Mouse (Mus musculus) thymus, adult 2 months (tissue): ENCODE data around the gene Lman1l. TPM values are rescaled to one million over a fixed set of nuclear protein-coding genes. Genes with fewer than 3 reads are reported as not detected.

Experiments
- DNase-seq: peaks from one replicate; pipeline ENCODE4 v3.0.0; 2021
- H3K27ac ChIP-seq: fragments of 200-500 bp; 2 replicates; pipeline ENCODE4 v1.5.1; 2012; ENCODE audit warnings: low read length, control low read depth; ENCODE audit not compliant: control insufficient read depth, insufficient read depth
- H3K27me3 ChIP-seq: fragments of 200-500 bp; 2 replicates; pipeline ENCODE4 v1.6.1; 2012; ENCODE audit warnings: mild to moderate bottlenecking, low read length, moderate library complexity, mixed read lengths; ENCODE audit not compliant: control insufficient read depth, insufficient read depth
- H3K36me3 ChIP-seq: fragments of 200-500 bp; 2 replicates; pipeline ENCODE4 v1.6.1; 2012; ENCODE audit warnings: mild to moderate bottlenecking, low read length, moderate library complexity; ENCODE audit not compliant: control insufficient read depth, insufficient read depth
- H3K4me1 ChIP-seq: fragments of 200-500 bp; replicated peaks from 2 replicates; pipeline ENCODE4 v1.6.1; 2012; ENCODE audit warnings: low read length; ENCODE audit not compliant: control insufficient read depth, insufficient read depth
- H3K4me3 ChIP-seq: fragments of 200-500 bp; 2 replicates; pipeline ENCODE4 v1.5.1; 2012; ENCODE audit warnings: mild to moderate bottlenecking, low read length, control low read depth, moderate library complexity; ENCODE audit not compliant: control insufficient read depth, insufficient read depth
- CTCF ChIP-seq: fragments of 200-500 bp; IDR thresholded peaks from 2 replicates; pipeline ENCODE4 v1.5.1; 2012; ENCODE audit warnings: mild to moderate bottlenecking, control low read depth, low read length, moderate library complexity, borderline replicate concordance; ENCODE audit not compliant: control insufficient read depth, poor library complexity, insufficient read depth; ENCODE audit errors: extremely low read depth
- POLR2A ChIP-seq: fragments of 200-500 bp; IDR thresholded peaks from 2 replicates; pipeline ENCODE4 v1.6.1; 2012; ENCODE audit warnings: mild to moderate bottlenecking, low read length, control low read depth, moderate library complexity; ENCODE audit not compliant: control insufficient read depth, poor library complexity, insufficient read depth; ENCODE audit errors: extremely low read depth
- WGBS: fragments of 180-500 bp; shearing (Covaris S2); methylation state at CpG from one replicate; pipeline ENCODE4 v1.1.7; 2018; 5-methylcytosine and 5-hydroxymethylcytosine counted together
- polyA plus RNA-seq: library from polyadenylated mRNA; depleted of rRNA; stranded (reverse); fragments of >200 nt; gene quantifications from 2 replicates; pipeline ENCODE4 v1.2.3, GENCODE M21; 2012

The Lman1l gene
- polyA plus RNA-seq, 1 experiment: 0.20 TPM

DNA sequence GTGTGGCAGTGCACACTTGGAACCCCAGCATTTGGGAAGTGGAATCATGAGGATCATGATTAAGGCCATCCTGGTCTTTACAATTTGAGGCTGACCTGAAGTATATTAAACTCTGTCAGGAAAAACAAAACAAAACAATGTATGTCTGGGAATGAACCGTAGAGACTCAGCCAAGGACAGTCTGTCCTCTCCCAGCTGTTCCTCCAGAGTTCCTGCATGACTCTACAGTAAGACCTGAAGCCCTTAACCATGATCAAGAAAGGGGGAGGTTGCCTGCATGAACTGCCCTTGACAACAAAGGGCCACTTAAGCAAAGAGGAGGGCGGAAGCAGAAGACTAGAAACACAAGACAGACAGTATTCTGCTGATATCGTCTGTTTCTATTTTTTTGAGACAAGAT lies 45.0 kb downstream of the Lman1l start:
- TF ChIP-seq POLR2A (no peak), CTCF (no peak)
- H3K27ac ChIP-seq: no peak overlapping the region
- H3K27me3 ChIP-seq: no peaks in the 10 kb centered on the region
- peaks cover 9% of the 10 kb centered on the region for H3K4me1 ChIP-seq
- 95% methylated on average over 3 of the region's 3 CpGs for WGBS
- H3K36me3 ChIP-seq: peaks cover 22% of the 10 kb centered on the region
- no peak overlapping the region for H3K4me3 ChIP-seq
- DNase-seq: no peak

- Histone ChIP-seq H3K4me1 (peaks cover 9% of the 10 kb centered on the region), H3K27me3 (no peaks in the 10 kb centered on the region)
- TF ChIP-seq POLR2A (no peak), CTCF (no peak)
Observed at GRCm38 (mm10) chr9:57574397-57574796, 46.2 kb downstream of the Lman1l start.

GRCm38 (mm10) chr9:57568500-57568899 lies 52.1 kb downstream of the Lman1l start:
- Histone ChIP-seq H3K27me3 (no peaks in the 10 kb centered on the region), H3K4me3 (no peak overlapping the region), H3K4me1 (peaks cover 12% of the 10 kb centered on the region), H3K27ac (no peak overlapping the region), H3K36me3 (peaks cover 17% of the 10 kb centered on the region)
- 96% methylated on average over 6 of the region's 6 CpGs for WGBS
- no peak for TF ChIP-seq CTCF
- TF ChIP-seq POLR2A: no peak
- no peak for DNase-seq

More at GRCm38 (mm10) chr9:57574397-57574796, 46.2 kb downstream of the Lman1l start:
- DNase-seq: no peak
- Histone ChIP-seq H3K27ac (no peak overlapping the region), H3K4me3 (no peak overlapping the region), H3K36me3 (peaks cover 18% of the 10 kb centered on the region)

- H3K27ac ChIP-seq: no peak overlapping the region
- H3K36me3 ChIP-seq: peaks cover 13% of the 10 kb centered on the region
- TF ChIP-seq POLR2A (no peak), CTCF (no peak)
- H3K27me3 ChIP-seq: no peaks in the 10 kb centered on the region
- no peak for DNase-seq
- 89% methylated on average over 8 of the region's 8 CpGs for WGBS
- no peak overlapping the region for H3K4me3 ChIP-seq
- peaks cover 23% of the 10 kb centered on the region for H3K4me1 ChIP-seq
Observed at GRCm38 (mm10) chr9:57566846-57567245, 53.7 kb downstream of the Lman1l start.

- Histone ChIP-seq H3K27me3 (no peaks in the 10 kb centered on the region), H3K4me3 (no peak overlapping the region), H3K27ac (no peak overlapping the region), H3K36me3 (peaks cover 13% of the 10 kb centered on the region), H3K4me1 (peaks cover 27% of the 10 kb centered on the region)
- TF ChIP-seq POLR2A (no peak), CTCF (no peak)
- WGBS: 53% methylated on average over 10 of the region's 10 CpGs
- no peak for DNase-seq
Observed at GRCm38 (mm10) chr9:57565741-57566221, 54.8 kb downstream of the Lman1l start.

GRCm38 (mm10) chr9:57564609-57565008 lies 56.0 kb downstream of the Lman1l start:
- Histone ChIP-seq H3K36me3 (peaks cover 13% of the 10 kb centered on the region), H3K27ac (no peak overlapping the region), H3K4me3 (no peak overlapping the region), H3K4me1 (peaks cover 29% of the 10 kb centered on the region), H3K27me3 (no peaks in the 10 kb centered on the region)
- 66% methylated on average over 6 of the region's 6 CpGs for WGBS
- TF ChIP-seq POLR2A (no peak), CTCF (no peak)
- no peak for DNase-seq

GRCm38 (mm10) chr9:57562896-57563372 lies 57.6 kb downstream of the Lman1l start:
- H3K36me3 ChIP-seq: peaks cover 2% of the 10 kb centered on the region
- WGBS: 86% methylated on average over 4 of the region's 4 CpGs
- H3K4me3 ChIP-seq: no peak overlapping the region
- H3K27ac ChIP-seq: no peak overlapping the region
- DNase-seq: no peak
- no peaks in the 10 kb centered on the region for H3K27me3 ChIP-seq
- TF ChIP-seq CTCF: no peak
- no peak for TF ChIP-seq POLR2A
- peaks cover 29% of the 10 kb centered on the region for H3K4me1 ChIP-seq
